ENCODE assay signal across 28 mouse cellular contexts in the genomic region with DNA sequence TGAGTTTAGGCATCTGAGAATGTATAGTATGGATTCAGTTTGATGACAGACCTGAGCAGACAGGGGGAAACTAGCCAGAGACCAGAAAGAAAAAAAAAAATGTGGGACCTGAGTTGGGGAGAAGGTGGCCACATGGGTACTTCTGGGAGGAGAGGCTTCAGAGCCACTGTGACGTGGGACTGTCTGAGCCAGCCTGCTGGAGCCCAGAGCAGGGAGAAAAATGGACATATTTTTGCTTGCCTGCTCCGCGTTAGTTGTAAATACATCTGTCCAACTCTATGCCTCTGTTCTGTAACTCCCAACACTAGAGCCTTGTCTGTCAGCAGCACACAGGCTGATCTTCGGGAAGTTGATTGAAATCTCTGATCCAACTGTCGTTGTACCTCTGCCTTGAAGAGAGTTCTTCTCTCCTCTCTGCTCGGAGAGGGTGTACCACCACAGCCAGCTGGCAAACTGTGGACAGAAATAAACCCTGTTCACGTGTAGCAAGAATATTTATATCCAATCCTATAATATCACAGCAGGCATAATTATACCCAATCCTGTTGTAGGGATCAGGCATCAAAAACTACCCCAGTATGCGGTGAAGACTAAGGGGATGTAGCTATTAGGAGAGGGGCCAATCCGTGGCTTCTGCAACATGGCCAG. TPM values are rescaled to one million over a fixed set of nuclear protein-coding genes. Genes with fewer than 3 reads are reported as not detected.
DNase-seq lines count a peak whose midpoint lies in the region; ATAC-seq and TF ChIP-seq lines count a peak whose summit lies in the region.
"Had no signal": no experiment of that assay in that cellular context is flagged by ENCODE, and none has a peak within 500 bp of the region (broad histone marks: within the 10 kb centered on the region; RNA-seq: fewer than 3 reads in every experiment).

No protein-coding gene starts in this region.

- 68% methylated on average over 9 of the region's 9 CpGs for WGBS in forebrain, postnatal 0 days
- 86% methylated on average over 9 of the region's 9 CpGs for WGBS in forebrain, embryonic 13.5 days
- WGBS in heart, embryonic 13.5 days: 59% methylated on average over 9 of the region's 9 CpGs
- 67% methylated on average over 9 of the region's 9 CpGs for WGBS in heart, embryonic 10.5 days
- WGBS in heart, postnatal 0 days: 50% methylated on average over 9 of the region's 9 CpGs

- TF ChIP-seq EP300 in heart, postnatal 0 days (IDR thresholded peaks at IDR 0.05; ENCODE audit: low read depth): no peak

- no peak overlapping the region for H3K4me3 ChIP-seq in forebrain, postnatal 0 days (ENCODE audit: low read depth, low read length)
- no peak overlapping the region for H3K4me3 ChIP-seq in forebrain, embryonic 13.5 days
- no peak overlapping the region for H3K4me3 ChIP-seq in heart, embryonic 13.5 days
- H3K4me3 ChIP-seq in heart, embryonic 10.5 days: no peak overlapping the region
- no peak overlapping the region for H3K4me3 ChIP-seq in heart, postnatal 0 days (ENCODE audit: low read depth, low read length)
- H3K4me3 ChIP-seq: embryonic facial prominence, embryonic 15.5 days; erythroblast, embryonic 14.5 days; forebrain, embryonic 10.5 days; forebrain, embryonic 15.5 days; gastrocnemius, adult 2 months; hindbrain, embryonic 12.5 days had no signal

- no peak overlapping the region for H3K27ac ChIP-seq in forebrain, postnatal 0 days (ENCODE audit: low read depth, low read length)
- no peak overlapping the region for H3K27ac ChIP-seq in forebrain, embryonic 13.5 days
- H3K27ac ChIP-seq in heart, embryonic 13.5 days (replicated peaks): no peak overlapping the region
- no peak overlapping the region for H3K27ac ChIP-seq in heart, embryonic 10.5 days
- H3K27ac ChIP-seq in heart, postnatal 0 days (ENCODE audit: low read depth): peak overlapping the region; percentile 27
- H3K27ac ChIP-seq: embryonic facial prominence, embryonic 15.5 days; forebrain, embryonic 10.5 days; forebrain, embryonic 15.5 days; gastrocnemius, adult 2 months; hindbrain, embryonic 12.5 days had no signal

- no peak overlapping the region for H3K9ac ChIP-seq in forebrain, postnatal 0 days
- H3K9ac ChIP-seq in forebrain, embryonic 13.5 days: no peak overlapping the region
- peak overlapping the region; percentile 1; the same call in 1 of the 2 replicates for H3K9ac ChIP-seq in heart, embryonic 13.5 days
- H3K9ac ChIP-seq in heart, postnatal 0 days (replicated peaks; ENCODE audit: low read depth, low read length): no peak overlapping the region
- H3K9ac ChIP-seq: embryonic facial prominence, embryonic 15.5 days; forebrain, embryonic 15.5 days; hindbrain, embryonic 12.5 days had no signal

- H3K4me2 ChIP-seq in forebrain, postnatal 0 days (ENCODE audit: low read depth): no peak overlapping the region
- H3K4me2 ChIP-seq in forebrain, embryonic 13.5 days: no peak overlapping the region
- H3K4me2 ChIP-seq in heart, embryonic 13.5 days: no peak overlapping the region
- H3K4me2 ChIP-seq in heart, postnatal 0 days (ENCODE audit: low read depth, low read length): peak overlapping the region; percentile 1; the same call in 1 of the 2 replicates
- H3K4me2 ChIP-seq: embryonic facial prominence, embryonic 15.5 days; forebrain, embryonic 15.5 days; hindbrain, embryonic 12.5 days had no signal

- no peaks in the 10 kb centered on the region for H3K4me1 ChIP-seq in forebrain, postnatal 0 days (ENCODE audit: insufficient read depth)
- H3K4me1 ChIP-seq in forebrain, embryonic 13.5 days: no peaks in the 10 kb centered on the region
- no peaks in the 10 kb centered on the region; the same call in 1 of the 2 replicates for H3K4me1 ChIP-seq in heart, embryonic 13.5 days
- H3K4me1 ChIP-seq in heart, embryonic 10.5 days: no peaks in the 10 kb centered on the region
- H3K4me1 ChIP-seq in heart, postnatal 0 days (ENCODE audit: control insufficient read depth, insufficient read depth): peaks cover 11% of the 10 kb centered on the region
- H3K4me1 ChIP-seq: embryonic facial prominence, embryonic 15.5 days; forebrain, embryonic 15.5 days; hindbrain, embryonic 12.5 days had no signal

- peak; percentile 68 for ATAC-seq in forebrain, postnatal 0 days
- ATAC-seq in forebrain, embryonic 13.5 days: no peak
- no peak for ATAC-seq in heart, embryonic 13.5 days (ENCODE audit: extremely low read depth, insufficient number of reproducible peaks, low FRiP score, low TSS enrichment)
- no peak; the same call in 1 of the 2 replicates for ATAC-seq in heart, postnatal 0 days (ENCODE audit: insufficient read depth, low read depth)
- ATAC-seq: CD4-positive, CD25-positive, alpha-beta regulatory T cell, adult 4 months; forebrain, embryonic 15.5 days; hindbrain, embryonic 16.5 days; inflammation-experienced regulatory T-cells, adult 6 months; intestine, postnatal 0 days had no signal

- DNase-seq in forebrain, postnatal 0 days: peak; percentile 33
- no peak for DNase-seq in heart, embryonic 10.5 days (ENCODE audit: low spot score)
- DNase-seq in heart, postnatal 0 days (ENCODE audit: low spot score): no peak
- DNase-seq in heart, adult 18-20 months: no peak
- DNase-seq in brain, adult 2 months (ENCODE audit: low read depth, low spot score): peak; percentile 58
- DNase-seq: adrenal gland, adult 8-10 months; adrenal gland, postnatal 36 days; B cell, adult 2 months; cerebellum, adult 11 months; cerebellum, adult 8-10 months; cerebellum, postnatal 14 days; embryo, embryonic 11 days; gastrocnemius, adult 2 months; gastrocnemius, postnatal 25 days; heart, postnatal 14 days; kidney, adult 8-10 months had no signal

- H3K9me3 ChIP-seq in forebrain, postnatal 0 days (ENCODE audit: low read length): no peaks in the 10 kb centered on the region
- H3K9me3 ChIP-seq in forebrain, embryonic 13.5 days (replicated peaks): no peaks in the 10 kb centered on the region
- no peaks in the 10 kb centered on the region for H3K9me3 ChIP-seq in heart, embryonic 13.5 days
- H3K9me3 ChIP-seq in heart, embryonic 10.5 days: no peaks in the 10 kb centered on the region
- no peaks in the 10 kb centered on the region for H3K9me3 ChIP-seq in heart, postnatal 0 days (replicated peaks; ENCODE audit: control insufficient read depth, low read length)
- H3K9me3 ChIP-seq: embryonic facial prominence, embryonic 15.5 days; forebrain, embryonic 10.5 days; forebrain, embryonic 15.5 days; G1E; hindbrain, embryonic 12.5 days had no signal

- H3K36me3 ChIP-seq in forebrain, postnatal 0 days (ENCODE audit: insufficient read depth): no peaks in the 10 kb centered on the region
- no peaks in the 10 kb centered on the region for H3K36me3 ChIP-seq in forebrain, embryonic 13.5 days (ENCODE audit: poor library complexity, severe bottlenecking)
- H3K36me3 ChIP-seq in heart, embryonic 13.5 days: no peaks in the 10 kb centered on the region
- no peaks in the 10 kb centered on the region for H3K36me3 ChIP-seq in heart, embryonic 10.5 days
- no peaks in the 10 kb centered on the region for H3K36me3 ChIP-seq in heart, postnatal 0 days (replicated peaks; ENCODE audit: control insufficient read depth, insufficient read depth, low read length)
- H3K36me3 ChIP-seq: embryonic facial prominence, embryonic 15.5 days; forebrain, embryonic 10.5 days; forebrain, embryonic 15.5 days; G1E; hindbrain, embryonic 12.5 days had no signal

- no peak for TF ChIP-seq CTCF in forebrain, postnatal 0 days (IDR thresholded peaks at IDR 0.05; ENCODE audit: low read depth)
- TF ChIP-seq CTCF in heart, postnatal 0 days (IDR thresholded peaks at IDR 0.05; ENCODE audit: low read depth): no peak

- H3K27me3 ChIP-seq in forebrain, postnatal 0 days (ENCODE audit: insufficient read depth, low read length): no peaks in the 10 kb centered on the region
- H3K27me3 ChIP-seq in forebrain, embryonic 13.5 days: no peaks in the 10 kb centered on the region
- no peaks in the 10 kb centered on the region for H3K27me3 ChIP-seq in heart, embryonic 13.5 days (replicated peaks)
- no peaks in the 10 kb centered on the region for H3K27me3 ChIP-seq in heart, embryonic 10.5 days (ENCODE audit: insufficient read depth, poor library complexity, severe bottlenecking)
- H3K27me3 ChIP-seq in heart, postnatal 0 days (ENCODE audit: control insufficient read depth, insufficient read depth, low read length): no peaks in the 10 kb centered on the region
- H3K27me3 ChIP-seq: embryonic facial prominence, embryonic 15.5 days; forebrain, embryonic 15.5 days; hindbrain, embryonic 12.5 days had no signal

RNA-seq across cellular contexts. Expression of gene Sorbs1, which starts 12.9 kb away (rescaled TPM):
- 51.8 and 54.4 TPM in 2 replicates for total RNA-seq in forebrain, postnatal 0 days (2014; rRNA removed)
- polyA plus RNA-seq in forebrain, postnatal 0 days (2015; fragmentation: Nextera tagmentation; extraction: Ambion mirVana): 46.8 and 74.9 TPM in 2 replicates
- polyA plus RNA-seq in forebrain, embryonic 13.5 days (2015; fragmentation: Nextera tagmentation; extraction: Ambion mirVana): 84.1 and 84.9 TPM in 2 replicates
- 65.4 and 74.3 TPM in 2 replicates for polyA plus RNA-seq in heart, embryonic 13.5 days (2015; fragmentation: Nextera tagmentation; extraction: Ambion mirVana)
- polyA plus RNA-seq in heart, embryonic 10.5 days (2016; fragmentation: Nextera tagmentation; extraction: Ambion mirVana): 71.2 and 98.1 TPM in 2 replicates
- total RNA-seq in heart, postnatal 0 days (2014; rRNA removed; ENCODE audit: low replicate concordance): 77.7 and 140 TPM in 2 replicates
- polyA plus RNA-seq in heart, postnatal 0 days (2015; fragmentation: Nextera tagmentation; extraction: Ambion mirVana): 153 and 159 TPM in 2 replicates
- 100 to 1,000 TPM; 642 to 766 TPM for total RNA-seq in heart, adult 18-20 months (2021)

Comparison
In these comparisons a context has a peak if more than half of its experiments do, and no peak if none do; other contexts are left out.
1. DNase-seq: peak in forebrain, postnatal 0 days (single experiment) and brain, adult 2 months (single experiment); none in heart, embryonic 10.5 days (single experiment), heart, postnatal 0 days (single experiment) and heart, adult 18-20 months (0 of 2).